Mouse (Mus musculus) cerebellum, adult 2 months (tissue): ENCODE measurements around the gene Pla2g2d. TPM values are rescaled to one million over a fixed set of nuclear protein-coding genes. Genes with fewer than 3 reads are reported as not detected.

ENCODE experiments used
- DNase-seq, 2 experiments: peaks; one replicate each; pipeline ENCODE4 v3.0.0; 2021
- H3K27ac ChIP-seq: fragments of 200-500 bp; 2 replicates; pipeline ENCODE4 v1.5.1; 2012; ENCODE audit warnings: low read length, control low read depth, inconsistent platforms; ENCODE audit not compliant: insufficient read depth
- H3K27me3 ChIP-seq: fragments of 200-500 bp; 2 replicates; pipeline ENCODE4 v1.6.1; 2012; ENCODE audit warnings: inconsistent platforms, mild to moderate bottlenecking, low read length, moderate library complexity; ENCODE audit not compliant: control insufficient read depth, insufficient read depth
- H3K4me1 ChIP-seq: fragments of 200-500 bp; 2 replicates; pipeline ENCODE4 v1.6.1; 2011; ENCODE audit warnings: low read length; ENCODE audit not compliant: control insufficient read depth, insufficient read depth
- H3K4me3 ChIP-seq: fragments of 200-500 bp; replicated peaks from 2 replicates; pipeline ENCODE3; 2011; ENCODE audit warnings: mild to moderate bottlenecking, low read depth, low read length, control low read depth; ENCODE audit not compliant: insufficient read depth
- CTCF ChIP-seq: fragments of 200-500 bp; IDR thresholded peaks from 2 replicates; pipeline ENCODE4 v1.5.1; 2011; ENCODE audit warnings: low read depth, mild to moderate bottlenecking, control low read depth, low read length, moderate library complexity, borderline replicate concordance; ENCODE audit not compliant: insufficient read depth
- POLR2A ChIP-seq: fragments of 200-500 bp; IDR thresholded peaks from 2 replicates; pipeline ENCODE4 v1.6.1; 2011; ENCODE audit warnings: low read length, control low read depth, borderline replicate concordance; ENCODE audit not compliant: insufficient read depth
- WGBS: fragments of 180-500 bp; shearing (Covaris S2); methylation state at CpG from one replicate; pipeline ENCODE4 v1.1.7; 2018; 5-methylcytosine and 5-hydroxymethylcytosine counted together
- polyA plus RNA-seq: library from polyadenylated mRNA; depleted of rRNA; stranded (reverse); fragments of >200 nt; gene quantifications from 2 replicates; pipeline ENCODE4 v1.2.3, GENCODE M21; 2012; rRNA removed

Gene Pla2g2d
- 0.11 and 0.16 TPM in 2 replicates for polyA plus RNA-seq

GRCm38 (mm10) chr4:138775435-138775834, at the start of gene Pla2g2d:
TSS of gene Pla2g2d (plus strand) at chr4:138775735.
- 85% methylated on average over 6 of the region's 6 CpGs for WGBS
- no peak for DNase-seq
- H3K27ac ChIP-seq = no peak within 1 kb of the TSS
- TF ChIP-seq POLR2A = no peak
- H3K27me3 ChIP-seq = no peaks in the 10 kb centered on the region
- no peak within 1 kb of the TSS for H3K4me3 ChIP-seq
- no peaks in the 10 kb centered on the region for H3K4me1 ChIP-seq

- peaks cover 19% of the 10 kb centered on the region for H3K4me1 ChIP-seq
- no peaks in the 10 kb centered on the region for H3K27me3 ChIP-seq
- no peak overlapping the region for H3K4me3 ChIP-seq
- DNase-seq = no peak
- TF ChIP-seq CTCF (no peak), POLR2A (no peak)
- 69% methylated on average over 5 of the region's 5 CpGs for WGBS
- no peak overlapping the region for H3K27ac ChIP-seq
Measured at GRCm38 (mm10) chr4:138725751-138726150, 49.8 kb upstream of the Pla2g2d start.

- DNase-seq = no peak
- H3K27ac ChIP-seq = no peak overlapping the region
- no peak overlapping the region for H3K4me3 ChIP-seq
- WGBS = 53% methylated on average over 9 of the region's 9 CpGs
- H3K27me3 ChIP-seq = no peaks in the 10 kb centered on the region
- peaks cover 15% of the 10 kb centered on the region for H3K4me1 ChIP-seq
- TF ChIP-seq POLR2A = no peak
- no peak for TF ChIP-seq CTCF
Measured at GRCm38 (mm10) chr4:138729018-138729703, 46.4 kb upstream of the Pla2g2d start.

GRCm38 (mm10) chr4:138734105-138734504, 41.4 kb upstream of the Pla2g2d start:
- H3K27ac ChIP-seq = no peak overlapping the region
- TF ChIP-seq CTCF (no peak), POLR2A (no peak)

GRCm38 (mm10) chr4:138734863-138735262, 40.7 kb upstream of the Pla2g2d start:
- Histone ChIP-seq H3K4me1 (peaks cover 10% of the 10 kb centered on the region), H3K27me3 (no peaks in the 10 kb centered on the region), H3K27ac (no peak overlapping the region), H3K4me3 (no peak overlapping the region)
- DNase-seq = no peak
- no peak for TF ChIP-seq CTCF
- no peak for TF ChIP-seq POLR2A
- 84% methylated on average over 4 of the region's 4 CpGs for WGBS

More at GRCm38 (mm10) chr4:138734105-138734504, 41.4 kb upstream of the Pla2g2d start:
- DNase-seq = no peak
- WGBS = 92% methylated on average over 7 of the region's 7 CpGs
- H3K4me1 ChIP-seq = peaks cover 7% of the 10 kb centered on the region; the same call in 1 of the 2 replicates
- H3K27me3 ChIP-seq = no peaks in the 10 kb centered on the region
- no peak overlapping the region for H3K4me3 ChIP-seq

DNA sequence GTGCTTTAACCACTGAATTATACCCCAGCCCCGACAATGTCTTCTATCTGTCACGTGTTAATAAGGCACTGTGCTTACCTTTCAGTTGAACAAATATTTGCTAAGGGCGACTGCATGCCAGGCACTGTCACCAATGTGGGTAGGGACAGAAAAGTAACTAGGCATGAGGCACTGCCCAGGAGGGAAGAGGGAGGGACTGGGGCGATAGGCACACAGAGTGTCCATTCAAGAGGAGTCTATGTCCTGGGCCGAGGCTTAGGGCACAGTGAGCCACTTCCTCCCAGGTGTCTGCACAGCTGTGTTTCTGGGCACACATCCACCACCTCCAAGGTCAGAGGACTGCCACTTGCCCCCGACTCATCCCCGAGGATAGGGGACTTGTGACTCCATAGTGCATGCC, 38.5 kb upstream of the Pla2g2d start, which contains the start of gene Ubxn10:
Ubxn10 (minus strand) TSS at position 137 of the 400 bp plus-strand sequence.
- TF ChIP-seq POLR2A (no peak), CTCF (no peak)
- H3K27me3 ChIP-seq = no peaks in the 10 kb centered on the region
- DNase-seq = no peak
- peaks cover 10% of the 10 kb centered on the region for H3K4me1 ChIP-seq
- 75% methylated on average over 7 of the region's 7 CpGs for WGBS
- no peak within 1 kb of the TSS for H3K4me3 ChIP-seq
- no peak within 1 kb of the TSS for H3K27ac ChIP-seq

DNA sequence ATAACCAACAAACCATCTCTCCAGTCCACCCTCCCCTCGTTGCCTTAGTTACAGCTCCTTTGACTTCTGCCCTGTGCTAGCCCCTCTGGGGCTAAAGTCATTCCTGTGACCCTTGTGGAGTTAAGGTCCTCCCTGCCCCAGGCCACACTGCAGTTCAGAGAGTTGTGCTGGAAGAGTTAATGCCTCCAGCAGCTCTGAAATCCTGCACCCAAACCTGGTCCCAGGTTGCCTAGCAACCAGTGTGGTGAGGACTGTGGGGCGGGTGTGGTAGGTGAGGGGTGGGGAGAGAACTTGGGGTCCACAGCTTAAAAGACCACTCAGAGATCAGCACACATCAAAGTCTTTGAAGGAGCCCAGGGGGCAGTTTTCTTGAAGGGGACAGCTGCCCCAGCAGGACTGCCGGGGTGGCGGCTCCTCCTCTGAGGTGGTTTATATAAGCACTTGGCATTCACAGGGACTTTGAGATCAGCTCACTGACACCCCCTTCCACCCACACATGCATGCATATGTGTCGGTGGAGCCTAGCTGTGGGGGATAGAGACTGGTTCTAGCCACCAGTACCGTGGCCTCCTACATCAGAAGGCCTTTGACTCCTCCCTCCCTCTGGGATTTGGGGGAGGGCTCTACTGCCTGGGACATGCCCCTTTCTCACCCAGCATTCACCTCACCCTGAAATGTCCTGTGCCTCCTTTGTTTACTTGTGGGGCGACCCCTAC, 36.2 kb upstream of the Pla2g2d start:
- H3K4me3 ChIP-seq = no peak overlapping the region
- H3K4me1 ChIP-seq = peaks cover 10% of the 10 kb centered on the region
- no peak overlapping the region for H3K27ac ChIP-seq
- TF ChIP-seq POLR2A (no peak), CTCF (no peak)
- no peaks in the 10 kb centered on the region for H3K27me3 ChIP-seq
- DNase-seq = peak; percentile 47 to 57
- 38% methylated on average over 7 of the region's 7 CpGs for WGBS

- TF ChIP-seq POLR2A (no peak), CTCF (no peak)
- no peak for DNase-seq
- 80% methylated on average over 4 of the region's 4 CpGs for WGBS
- no peak overlapping the region for H3K27ac ChIP-seq
- H3K27me3 ChIP-seq = no peaks in the 10 kb centered on the region
- H3K4me1 ChIP-seq = no peaks in the 10 kb centered on the region
- no peak overlapping the region for H3K4me3 ChIP-seq
Measured at GRCm38 (mm10) chr4:138745884-138746283, 29.7 kb upstream of the Pla2g2d start.
